Mouse (Mus musculus): Measurements from ENCODE around the gene Ctnnd2.

Ctnnd2 gene

GRCm38 (mm10) chr15:30512467-30512866, 340.1 kb downstream of the Ctnnd2 start:
- in situ Hi-C loops (cut with MseI, MboI) = no loop called here

- in situ Hi-C loops (cut with MseI, MboI) = no loop called here
Measured at GRCm38 (mm10) chr15:30513122-30513521, 340.7 kb downstream of the Ctnnd2 start.

- in situ Hi-C loops (cut with MseI, MboI) = no loop called here
Measured at GRCm38 (mm10) chr15:30515425-30515824, 343.0 kb downstream of the Ctnnd2 start.

- in situ Hi-C loops (cut with MseI, MboI) = no loop called here
Measured at GRCm38 (mm10) chr15:30541459-30541858, 369.1 kb downstream of the Ctnnd2 start.

- in situ Hi-C loops (cut with MseI, MboI) = no loop called here
Measured at GRCm38 (mm10) chr15:30548263-30548662, 375.9 kb downstream of the Ctnnd2 start.

GRCm38 (mm10) chr15:30550956-30551355, 378.6 kb downstream of the Ctnnd2 start:
- in situ Hi-C loops (cut with MseI, MboI) = no loop called here

- in situ Hi-C loops (cut with MseI, MboI) = no loop called here
Measured at GRCm38 (mm10) chr15:30553910-30554406, 381.6 kb downstream of the Ctnnd2 start.

GRCm38 (mm10) chr15:30555787-30556186, 383.4 kb downstream of the Ctnnd2 start:
- in situ Hi-C loops (cut with MseI, MboI) = no loop called here

- in situ Hi-C loops (cut with MseI, MboI) = no loop called here
Measured at GRCm38 (mm10) chr15:30562375-30562774, 390.0 kb downstream of the Ctnnd2 start.

GRCm38 (mm10) chr15:30564594-30564993, 392.2 kb downstream of the Ctnnd2 start:
- in situ Hi-C loops (cut with MseI, MboI) = no loop called here

GRCm38 (mm10) chr15:30570254-30570800, 397.9 kb downstream of the Ctnnd2 start:
- in situ Hi-C loops (cut with MseI, MboI) = no loop called here

- in situ Hi-C loops (cut with MseI, MboI) = no loop called here
Measured at GRCm38 (mm10) chr15:30587446-30587845, 415.1 kb downstream of the Ctnnd2 start.

- in situ Hi-C loops (cut with MseI, MboI) = no loop called here
Measured at GRCm38 (mm10) chr15:30590865-30591264, 418.5 kb downstream of the Ctnnd2 start.

GRCm38 (mm10) chr15:30595507-30595906, 423.1 kb downstream of the Ctnnd2 start:
- in situ Hi-C loops (cut with MseI, MboI) = no loop called here

GRCm38 (mm10) chr15:30610613-30611012, 438.2 kb downstream of the Ctnnd2 start:
- in situ Hi-C loops (cut with MseI, MboI) = no loop called here

GRCm38 (mm10) chr15:30615451-30615850, 443.1 kb downstream of the Ctnnd2 start:
- in situ Hi-C loops (cut with MseI, MboI) = no loop called here

- in situ Hi-C loops (cut with MseI, MboI) = no loop called here
Measured at GRCm38 (mm10) chr15:30616861-30617260, 444.5 kb downstream of the Ctnnd2 start.

GRCm38 (mm10) chr15:30617932-30618331, 445.5 kb downstream of the Ctnnd2 start:
- in situ Hi-C loops (cut with MseI, MboI) = no loop called here

GRCm38 (mm10) chr15:30628524-30628923, 456.1 kb downstream of the Ctnnd2 start:
- in situ Hi-C loops (cut with MseI, MboI) = no loop called here

- in situ Hi-C loops (cut with MseI, MboI) = no loop called here
Measured at GRCm38 (mm10) chr15:30632113-30632735, 459.8 kb downstream of the Ctnnd2 start.

GRCm38 (mm10) chr15:30633917-30634316, 461.5 kb downstream of the Ctnnd2 start:
- in situ Hi-C loops (cut with MseI, MboI) = no loop called here

- in situ Hi-C loops (cut with MseI, MboI) = no loop called here
Measured at GRCm38 (mm10) chr15:30634522-30634921, 462.1 kb downstream of the Ctnnd2 start.

- in situ Hi-C loops (cut with MseI, MboI) = no loop called here
Measured at GRCm38 (mm10) chr15:30640651-30641050, 468.3 kb downstream of the Ctnnd2 start.
